Mouse (Mus musculus): ENCODE results near the gene Rbm38.

DNA sequence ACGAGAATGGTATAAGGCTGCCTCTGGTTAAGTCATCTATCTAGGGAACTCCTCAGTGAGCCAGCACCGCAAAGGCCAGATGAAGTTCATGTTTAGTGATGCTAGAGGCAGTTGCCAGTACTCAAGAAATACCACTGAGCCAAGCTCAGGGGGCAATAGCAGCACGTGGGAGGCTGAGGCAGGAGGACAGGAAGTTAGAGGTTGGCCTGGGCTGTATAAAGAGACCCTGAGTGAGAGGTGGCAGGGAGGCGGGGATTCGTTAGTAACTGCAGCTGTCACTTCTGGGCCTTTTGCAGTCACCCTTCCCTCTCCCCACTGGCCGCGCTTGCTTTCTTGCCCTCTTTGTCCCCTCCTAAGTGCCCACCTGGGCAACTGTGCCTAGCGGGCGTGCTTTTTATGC is 976 bp upstream of the Rbm38 start:
- TF ChIP-seq CTCF (IDR thresholded peaks at IDR 0.05; ENCODE audit: extremely low read depth, insufficient read length, insufficient replicate concordance, low read depth, low read length) (no peak), POLR2A (IDR thresholded peaks at IDR 0.05; ENCODE audit: low read depth, low read length) (no peak)
